Mouse (Mus musculus) megakaryocyte, embryonic 14.5 days (primary cell): ENCODE data around the gene Pex13.

Experiments
- FLI1 ChIP-seq: IDR thresholded peaks from 2 replicates; pipeline ENCODE4 v1.6.1; 2012; ENCODE audit warnings: low read length, inconsistent platforms, mixed read lengths
- GATA1 ChIP-seq: IDR thresholded peaks from 3 replicates; pipeline ENCODE4 v1.6.1; 2012; ENCODE audit warnings: mixed read lengths, low read length, inconsistent platforms, borderline replicate concordance

GRCm38 (mm10) chr11:23666526-23666925 lies 767 bp upstream of the Pex13 start:
- TF ChIP-seq GATA1 (no peak), FLI1 (no peak)
